Mouse (Mus musculus): ENCODE results near the gene Tpbgl.

Tpbgl gene

DNA sequence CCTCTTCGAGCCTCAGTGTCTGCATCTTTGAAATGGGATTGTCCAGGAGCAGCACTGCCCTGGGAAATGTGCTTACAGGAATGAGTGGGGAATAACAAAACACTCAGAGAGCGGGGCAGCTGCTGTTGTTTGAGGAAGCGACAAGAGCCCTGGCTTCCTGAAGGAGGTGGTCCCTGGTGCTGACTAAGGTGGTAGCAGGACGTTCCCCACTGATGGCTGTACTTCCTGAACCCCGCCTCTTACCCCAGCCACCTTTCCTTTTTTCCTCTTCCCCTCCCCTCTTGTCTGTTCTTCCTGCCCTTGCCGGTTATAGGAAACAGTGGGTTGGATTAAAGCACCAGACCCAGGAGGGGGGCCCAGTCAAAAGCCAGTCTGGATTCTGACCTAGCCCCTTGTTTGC lies 46.7 kb downstream of the Tpbgl start:
- no peak for DNase-seq (ENCODE audit: low spot score in 2 of 2)

DNA sequence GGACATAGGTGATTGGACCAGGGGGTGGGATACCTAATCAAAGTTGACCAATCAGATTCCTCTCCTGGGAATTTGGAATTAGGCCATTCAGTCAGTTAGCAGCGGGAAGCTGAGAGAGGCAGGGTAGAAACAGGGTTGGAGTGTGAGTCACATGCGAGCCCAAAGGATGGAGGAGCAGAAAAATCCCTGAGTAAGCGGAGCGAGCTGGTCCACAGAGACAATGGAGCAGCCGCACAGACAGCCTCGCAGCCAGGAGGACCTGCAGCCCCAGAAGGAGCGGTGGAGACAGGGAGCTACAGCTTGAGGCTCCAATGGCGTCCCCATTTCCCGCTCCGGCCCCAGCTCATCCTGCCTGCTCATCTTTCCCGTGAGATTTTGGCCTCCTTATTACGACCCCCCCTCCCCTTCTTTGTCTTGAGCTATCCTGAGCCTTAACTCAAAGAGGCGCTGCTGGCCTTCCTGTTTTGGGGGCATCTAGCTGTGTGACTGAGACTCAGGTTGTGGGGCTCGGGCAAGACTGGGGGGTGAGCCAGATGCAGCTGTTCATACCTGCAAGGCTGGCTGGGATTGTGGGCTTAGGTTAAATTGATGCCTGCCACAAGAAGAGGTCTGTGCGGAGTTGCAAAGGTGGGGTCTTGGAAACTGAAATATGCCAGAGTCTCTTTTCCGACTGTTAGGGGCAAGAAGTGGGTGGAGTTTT lies 47.3 kb downstream of the Tpbgl start:
- no peak for DNase-seq (ENCODE audit: low spot score in 2 of 2)

DNA sequence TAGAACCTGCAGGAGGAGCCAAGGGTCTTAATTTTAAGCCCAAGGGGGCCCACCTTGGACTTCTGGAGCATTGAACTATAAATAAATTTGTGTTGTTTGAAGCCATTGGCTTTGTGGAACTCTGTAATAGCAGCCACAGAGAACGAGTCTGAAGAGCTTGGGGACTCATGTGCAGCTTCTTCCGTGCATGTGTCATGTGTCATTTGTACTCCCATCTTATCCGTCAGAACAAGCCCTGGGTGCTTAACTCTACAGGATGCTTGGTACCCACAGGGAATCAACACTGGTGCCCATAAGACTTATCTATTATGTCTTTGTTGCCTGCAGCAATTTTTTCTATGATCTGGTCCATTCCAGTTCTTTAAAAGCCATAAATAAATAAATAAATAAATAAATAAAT lies 48.7 kb downstream of the Tpbgl start:
- DNase-seq (ENCODE audit: low spot score in 2 of 2) = no peak

Measured in urinary bladder, adult 18-20 months (tissue).